Mouse (Mus musculus): ENCODE results near the gene H2-M10.4.

DNA sequence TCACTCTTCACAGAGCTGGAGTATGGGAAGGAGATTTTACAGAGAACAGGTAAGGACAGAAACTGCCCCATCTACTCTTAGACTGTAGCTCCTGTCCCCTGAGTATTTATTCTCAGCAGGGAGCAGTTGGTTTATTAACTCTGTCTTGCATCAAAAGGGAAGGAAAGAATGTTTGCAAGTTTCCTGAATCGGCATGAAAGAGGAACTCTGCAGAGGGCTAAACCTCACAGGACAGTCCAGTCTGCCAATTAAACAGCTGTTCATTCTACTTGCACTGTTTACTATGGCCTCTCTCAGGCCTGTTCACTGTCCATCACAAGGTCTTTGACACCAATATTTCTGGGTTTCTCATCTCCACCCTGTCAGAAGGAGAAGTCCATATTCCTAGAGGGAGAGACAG, 38.3 kb upstream of the H2-M10.4 start:
- TF ChIP-seq POLR2A (IDR thresholded peaks at IDR 0.05; ENCODE audit: insufficient read depth, low read depth, low read length), result no peak
- TF ChIP-seq CTCF (IDR thresholded peaks at IDR 0.05; ENCODE audit: insufficient read depth, low read depth, low read length), result no peak
